Mouse (Mus musculus): ENCODE results near the gene Qprt. TPM values are rescaled to one million over a fixed set of nuclear protein-coding genes. Genes with fewer than 3 reads are reported as not detected.

Gene Qprt
- polyA plus RNA-seq, 1 experiment from 2014 or later: 2.4 TPM

DNA sequence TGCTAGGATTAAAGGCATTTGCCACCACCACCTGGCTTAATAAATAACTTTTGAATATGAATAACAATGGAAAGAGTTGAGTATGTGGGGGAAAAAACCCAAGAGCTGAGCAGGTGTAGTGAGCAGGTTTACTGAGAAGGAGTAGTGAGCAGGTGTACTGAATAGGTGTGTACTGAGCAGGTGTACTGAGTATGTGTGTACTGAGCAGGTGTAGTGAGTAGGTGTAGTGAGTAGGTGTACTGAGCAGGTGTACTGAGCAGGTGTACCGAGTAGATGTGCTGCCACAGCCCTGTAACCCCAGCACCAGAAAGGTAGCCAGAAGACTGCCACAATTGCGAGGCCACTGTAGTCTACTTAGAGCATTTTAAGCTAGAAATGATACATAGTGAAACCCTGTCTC lies 37.2 kb downstream of the Qprt start:
- peaks cover 5 to 9% of the 10 kb centered on the region in 2 experiments; a peak in 2 of 4 replicates for H3K4me1 ChIP-seq (ENCODE audit: control insufficient read depth in 2 of 2, insufficient read depth in 2 of 2, low read length in 2 of 2)
- H3K36me3 ChIP-seq (ENCODE audit: control insufficient read depth, insufficient read depth, low read length): no peaks in the 10 kb centered on the region
- no peak for ATAC-seq (ENCODE audit: insufficient number of reproducible peaks, insufficient read depth, low FRiP score, low read depth)
- no peak overlapping the region for H3K9ac ChIP-seq (ENCODE audit: low read length)
- WGBS: 82% methylated on average over 2 of the region's 2 CpGs
- H3K27ac ChIP-seq (replicated peaks in 1 of 2; ENCODE audit: control insufficient read depth in 1 of 2, insufficient read depth in 1 of 2, low read depth in 2 of 2, low read length in 2 of 2): no peak overlapping the region
- H3K27me3 ChIP-seq (ENCODE audit: control insufficient read depth, insufficient read depth, low read length): no peaks in the 10 kb centered on the region
- no peak overlapping the region for H3K4me3 ChIP-seq (ENCODE audit: control insufficient read depth in 1 of 2, insufficient read depth in 1 of 2, low read depth in 1 of 2, low read length in 2 of 2)
- no peak overlapping the region for H3K4me2 ChIP-seq (ENCODE audit: low read length)
- no peaks in the 10 kb centered on the region for H3K9me3 ChIP-seq (ENCODE audit: control insufficient read depth, low read length)

- no peak for ATAC-seq (ENCODE audit: insufficient number of reproducible peaks, insufficient read depth, low FRiP score, low read depth)
- Histone ChIP-seq H3K4me2 (ENCODE audit: low read length) (no peak overlapping the region), H3K27me3 (ENCODE audit: control insufficient read depth, insufficient read depth, low read length) (no peaks in the 10 kb centered on the region), H3K4me3 (ENCODE audit: control insufficient read depth in 1 of 2, insufficient read depth in 1 of 2, low read depth in 1 of 2, low read length in 2 of 2) (no peak overlapping the region), H3K27ac (replicated peaks in 1 of 2; ENCODE audit: control insufficient read depth in 1 of 2, insufficient read depth in 1 of 2, low read depth in 2 of 2, low read length in 2 of 2) (no peak overlapping the region), H3K4me1 (ENCODE audit: control insufficient read depth in 2 of 2, insufficient read depth in 2 of 2, low read length in 2 of 2) (peaks cover under 1% of the 10 kb centered on the region in 2 experiments; a peak in 1 of 4 replicates), H3K36me3 (ENCODE audit: control insufficient read depth, insufficient read depth, low read length) (no peaks in the 10 kb centered on the region), H3K9me3 (ENCODE audit: control insufficient read depth, low read length) (no peaks in the 10 kb centered on the region), H3K9ac (ENCODE audit: low read length) (no peak overlapping the region)
- WGBS: 81% methylated on average over 4 of the region's 4 CpGs
These were observed 38.3 kb downstream of the Qprt start for GRCm38 (mm10) chr7:127083689-127084088.

GRCm38 (mm10) chr7:127082995-127083394 lies 39.0 kb downstream of the Qprt start:
- WGBS: 40% methylated on average over 2 of the region's 2 CpGs
- Histone ChIP-seq H3K4me2 (ENCODE audit: low read length) (no peak overlapping the region), H3K36me3 (ENCODE audit: control insufficient read depth, insufficient read depth, low read length) (no peaks in the 10 kb centered on the region)

GRCm38 (mm10) chr7:127082271-127082670 lies 39.8 kb downstream of the Qprt start:
- no peaks in the 10 kb centered on the region for H3K36me3 ChIP-seq (ENCODE audit: control insufficient read depth, insufficient read depth, low read length)
- WGBS: 55% methylated on average over 8 of the region's 8 CpGs
- no peak for ATAC-seq (ENCODE audit: insufficient number of reproducible peaks, insufficient read depth, low FRiP score, low read depth)
- no peaks in the 10 kb centered on the region for H3K9me3 ChIP-seq (ENCODE audit: control insufficient read depth, low read length)
- no peaks in the 10 kb centered on the region for H3K27me3 ChIP-seq (ENCODE audit: control insufficient read depth, insufficient read depth, low read length)
- H3K4me1 ChIP-seq (ENCODE audit: control insufficient read depth in 2 of 2, insufficient read depth in 2 of 2, low read length in 2 of 2): no peaks in the 10 kb centered on the region
- no peak overlapping the region for H3K9ac ChIP-seq (ENCODE audit: low read length)
- no peak overlapping the region for H3K4me2 ChIP-seq (ENCODE audit: low read length)
- H3K27ac ChIP-seq (replicated peaks in 1 of 2; ENCODE audit: control insufficient read depth in 1 of 2, insufficient read depth in 1 of 2, low read depth in 2 of 2, low read length in 2 of 2): no peak overlapping the region
- H3K4me3 ChIP-seq (ENCODE audit: control insufficient read depth in 1 of 2, insufficient read depth in 1 of 2, low read depth in 1 of 2, low read length in 2 of 2): no peak overlapping the region

More at GRCm38 (mm10) chr7:127082995-127083394, 39.0 kb downstream of the Qprt start:
- no peak overlapping the region for H3K9ac ChIP-seq (ENCODE audit: low read length)
- H3K27me3 ChIP-seq (ENCODE audit: control insufficient read depth, insufficient read depth, low read length): no peaks in the 10 kb centered on the region
- H3K27ac ChIP-seq (replicated peaks in 1 of 2; ENCODE audit: control insufficient read depth in 1 of 2, insufficient read depth in 1 of 2, low read depth in 2 of 2, low read length in 2 of 2): no peak overlapping the region
- no peak overlapping the region for H3K4me3 ChIP-seq (ENCODE audit: control insufficient read depth in 1 of 2, insufficient read depth in 1 of 2, low read depth in 1 of 2, low read length in 2 of 2)
- no peaks in the 10 kb centered on the region for H3K4me1 ChIP-seq (ENCODE audit: control insufficient read depth in 2 of 2, insufficient read depth in 2 of 2, low read length in 2 of 2)
- H3K9me3 ChIP-seq (ENCODE audit: control insufficient read depth, low read length): no peaks in the 10 kb centered on the region
- ATAC-seq (ENCODE audit: insufficient number of reproducible peaks, insufficient read depth, low FRiP score, low read depth): no peak

- 49% methylated on average over 3 of the region's 3 CpGs for WGBS
- ATAC-seq (ENCODE audit: insufficient number of reproducible peaks, insufficient read depth, low FRiP score, low read depth): no peak
- H3K36me3 ChIP-seq (ENCODE audit: control insufficient read depth, insufficient read depth, low read length): no peaks in the 10 kb centered on the region
These were observed 42.0 kb downstream of the Qprt start for GRCm38 (mm10) chr7:127080045-127080444.

GRCm38 (mm10) chr7:127077692-127078091 lies 44.3 kb downstream of the Qprt start:
- no peak for ATAC-seq (ENCODE audit: insufficient number of reproducible peaks, insufficient read depth, low FRiP score, low read depth)
- 83% methylated on average over 3 of the region's 3 CpGs for WGBS
- H3K27me3 ChIP-seq (ENCODE audit: control insufficient read depth, insufficient read depth, low read length): no peaks in the 10 kb centered on the region
- H3K4me3 ChIP-seq (ENCODE audit: control insufficient read depth in 1 of 2, insufficient read depth in 1 of 2, low read depth in 1 of 2, low read length in 2 of 2): no peak overlapping the region
- peaks cover 0 to 4% of the 10 kb centered on the region in 2 experiments; a peak in 1 of 4 replicates for H3K4me1 ChIP-seq (ENCODE audit: control insufficient read depth in 2 of 2, insufficient read depth in 2 of 2, low read length in 2 of 2)
- H3K27ac ChIP-seq (replicated peaks in 1 of 2; ENCODE audit: control insufficient read depth in 1 of 2, insufficient read depth in 1 of 2, low read depth in 2 of 2, low read length in 2 of 2): no peak overlapping the region
- no peak overlapping the region for H3K4me2 ChIP-seq (ENCODE audit: low read length)
- no peak overlapping the region for H3K9ac ChIP-seq (ENCODE audit: low read length)
- H3K36me3 ChIP-seq (ENCODE audit: control insufficient read depth, insufficient read depth, low read length): no peaks in the 10 kb centered on the region
- peaks cover 4% of the 10 kb centered on the region; the same call in 1 of the 2 replicates for H3K9me3 ChIP-seq (ENCODE audit: control insufficient read depth, low read length)

More at GRCm38 (mm10) chr7:127080045-127080444, 42.0 kb downstream of the Qprt start:
- Histone ChIP-seq H3K4me3 (ENCODE audit: control insufficient read depth in 1 of 2, insufficient read depth in 1 of 2, low read depth in 1 of 2, low read length in 2 of 2) (no peak overlapping the region), H3K4me1 (ENCODE audit: control insufficient read depth in 2 of 2, insufficient read depth in 2 of 2, low read length in 2 of 2) (peaks cover 0 to 4% of the 10 kb centered on the region in 2 experiments; a peak in 1 of 4 replicates), H3K27ac (replicated peaks in 1 of 2; ENCODE audit: control insufficient read depth in 1 of 2, insufficient read depth in 1 of 2, low read depth in 2 of 2, low read length in 2 of 2) (no peak overlapping the region), H3K4me2 (ENCODE audit: low read length) (no peak overlapping the region), H3K27me3 (ENCODE audit: control insufficient read depth, insufficient read depth, low read length) (no peaks in the 10 kb centered on the region), H3K9ac (ENCODE audit: low read length) (no peak overlapping the region), H3K9me3 (ENCODE audit: control insufficient read depth, low read length) (peaks cover 3% of the 10 kb centered on the region; the same call in 1 of the 2 replicates)

DNA sequence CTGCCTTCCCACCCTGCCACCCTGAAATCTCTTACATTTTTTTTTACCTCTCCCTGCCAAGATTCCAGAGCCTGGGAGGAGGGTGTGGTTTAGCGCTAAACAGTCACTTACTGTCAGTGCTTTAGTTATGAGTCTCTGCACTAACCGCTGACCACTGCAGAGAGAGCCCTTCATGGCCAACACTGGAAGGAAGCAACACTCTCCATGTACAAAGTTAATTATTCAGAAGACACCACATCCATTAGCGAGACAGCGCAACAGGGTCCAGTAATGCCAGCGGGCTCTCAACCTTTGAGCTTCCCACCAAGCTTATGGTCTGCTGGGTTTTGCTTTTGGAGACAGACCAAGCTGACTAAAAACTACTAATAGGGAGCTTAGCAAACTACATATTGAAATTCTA lies 45.8 kb downstream of the Qprt start:
- Histone ChIP-seq H3K36me3 (ENCODE audit: control insufficient read depth, insufficient read depth, low read length) (no peaks in the 10 kb centered on the region), H3K4me1 (ENCODE audit: control insufficient read depth in 2 of 2, insufficient read depth in 2 of 2, low read length in 2 of 2) (peaks cover 0 to 6% of the 10 kb centered on the region in 2 experiments; a peak in 2 of 4 replicates), H3K27ac (replicated peaks in 1 of 2; ENCODE audit: control insufficient read depth in 1 of 2, insufficient read depth in 1 of 2, low read depth in 2 of 2, low read length in 2 of 2) (no peak overlapping the region), H3K4me3 (ENCODE audit: control insufficient read depth in 1 of 2, insufficient read depth in 1 of 2, low read depth in 1 of 2, low read length in 2 of 2) (no peak overlapping the region), H3K27me3 (ENCODE audit: control insufficient read depth, insufficient read depth, low read length) (no peaks in the 10 kb centered on the region), H3K4me2 (ENCODE audit: low read length) (no peak overlapping the region), H3K9ac (ENCODE audit: low read length) (no peak overlapping the region), H3K9me3 (ENCODE audit: control insufficient read depth, low read length) (peaks cover 4% of the 10 kb centered on the region; the same call in 1 of the 2 replicates)
- WGBS: 70% methylated on average over 5 of the region's 5 CpGs
- no peak for ATAC-seq (ENCODE audit: insufficient number of reproducible peaks, insufficient read depth, low FRiP score, low read depth)

DNA sequence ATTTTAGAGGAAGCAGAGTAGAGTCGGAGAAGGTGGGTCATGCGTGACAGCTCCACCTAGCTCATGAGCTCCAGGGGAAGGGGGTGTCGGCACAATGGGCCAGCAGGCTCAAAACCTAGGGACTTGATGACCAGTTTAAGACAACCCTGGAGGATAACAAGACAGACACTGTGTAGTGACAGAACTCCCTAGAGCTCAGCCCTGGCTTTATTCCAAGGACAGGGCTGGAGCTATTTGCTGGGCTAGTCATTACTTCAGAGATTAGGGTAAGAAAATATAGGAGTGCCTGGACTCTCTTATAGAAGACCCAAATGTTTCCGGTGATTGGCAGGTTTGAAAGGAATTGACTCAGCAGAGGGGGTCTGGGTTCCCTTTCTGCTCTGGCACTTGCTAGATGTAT lies 48.8 kb downstream of the Qprt start:
- 72% methylated on average over 4 of the region's 4 CpGs for WGBS
- no peak overlapping the region for H3K27ac ChIP-seq (replicated peaks in 1 of 2; ENCODE audit: control insufficient read depth in 1 of 2, insufficient read depth in 1 of 2, low read depth in 2 of 2, low read length in 2 of 2)
- H3K9ac ChIP-seq (ENCODE audit: low read length): no peak overlapping the region
- H3K4me2 ChIP-seq (ENCODE audit: low read length): no peak overlapping the region
- H3K4me3 ChIP-seq (ENCODE audit: control insufficient read depth in 1 of 2, insufficient read depth in 1 of 2, low read depth in 1 of 2, low read length in 2 of 2): no peak overlapping the region
- no peak for ATAC-seq (ENCODE audit: insufficient number of reproducible peaks, insufficient read depth, low FRiP score, low read depth)
- H3K36me3 ChIP-seq (ENCODE audit: control insufficient read depth, insufficient read depth, low read length): no peaks in the 10 kb centered on the region
- peaks cover 0 to 6% of the 10 kb centered on the region in 2 experiments; a peak in 2 of 4 replicates for H3K4me1 ChIP-seq (ENCODE audit: control insufficient read depth in 2 of 2, insufficient read depth in 2 of 2, low read length in 2 of 2)
- H3K27me3 ChIP-seq (ENCODE audit: control insufficient read depth, insufficient read depth, low read length): no peaks in the 10 kb centered on the region
- peaks cover 4% of the 10 kb centered on the region; the same call in 1 of the 2 replicates for H3K9me3 ChIP-seq (ENCODE audit: control insufficient read depth, low read length)
